Mouse (Mus musculus) monocyte, adult 59 days (primary cell): Measurements from ENCODE around the gene Gpr137c. TPM values are rescaled to one million over a fixed set of nuclear protein-coding genes. Genes with fewer than 3 reads are reported as not detected.

ENCODE experiments used
- total RNA-seq, 2 experiments: library from RNA; stranded (reverse); gene quantifications; one replicate each; pipeline ENCODE4 v1.2.4; 2023

Gpr137c gene
- 1 to 10 TPM; 4.2 to 5.9 TPM for total RNA-seq

GRCm38 (mm10) chr14:45219281-45220089, at the start of gene Gpr137c:
Gene Gpr137c (plus strand): TSS chr14:45219717.

GRCm38 (mm10) chr14:45220090-45220956, 806 bp downstream of the Gpr137c start, which contains the start of gene Txndc16:
Gene Txndc16 (minus strand): TSS chr14:45220328.

GRCm38 (mm10) chr14:45318426-45319236, 99.1 kb downstream of the Gpr137c start, which contains the start of gene Ero1l:
Gene Ero1l (minus strand): TSS chr14:45318771.

GRCm38 (mm10) chr14:45329589-45330181, 110.2 kb downstream of the Gpr137c start, which contains the start of gene Psmc6:
Gene Psmc6 (plus strand): TSS chr14:45329788.

Other genes starting within 250 kb of the Gpr137c start
- 10 to 100 TPM; 16.9 to 20.2 TPM for gene Ptger2, start 231.5 kb upstream of the Gpr137c start, total RNA-seq
- gene Txndc16, start 611 bp downstream of the Gpr137c start, total RNA-seq: 10 to 100 TPM; 33.1 to 35.0 TPM
- 10 to 100 TPM; 21.7 to 24.1 TPM for gene Ero1l, start 99.1 kb downstream of the Gpr137c start, total RNA-seq
- 10 to 100 TPM; 67.4 to 89.1 TPM for gene Psmc6, start 110.1 kb downstream of the Gpr137c start, total RNA-seq
- 10 to 100 TPM; 17.0 to 22.5 TPM for gene Styx, start 131.4 kb downstream of the Gpr137c start, total RNA-seq
- gene Gnpnat1, start 185.2 kb downstream of the Gpr137c start, total RNA-seq: 10 to 100 TPM; 14.1 to 20.4 TPM